Mouse (Mus musculus) right cerebral cortex, adult 18-20 months (tissue): ENCODE measurements around the gene Nubpl.

Source experiments
- DNase-seq: peaks from one replicate; pipeline ENCODE4 v3.0.0; 2022; ENCODE audit warnings: mixed read lengths

Gene Nubpl

DNA sequence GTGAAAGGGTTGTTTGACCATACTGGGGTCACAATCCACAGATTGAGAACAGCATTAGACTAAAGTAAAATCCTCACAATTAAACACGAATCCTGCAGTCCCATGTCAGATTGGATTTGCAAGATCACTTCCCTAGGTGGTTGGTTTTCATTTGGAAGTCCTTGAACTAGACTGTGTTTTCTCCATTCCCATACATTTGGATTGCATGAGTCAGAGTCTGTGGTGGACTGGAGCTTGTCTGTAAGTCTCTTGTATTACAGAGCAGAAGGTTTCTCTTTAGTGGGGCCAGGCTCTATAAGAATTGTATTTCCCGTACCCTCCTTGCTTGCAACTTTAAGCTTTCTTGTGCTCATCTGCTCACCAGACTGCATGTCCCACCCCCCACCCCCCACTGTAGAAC lies 151.0 kb downstream of the Nubpl start:
- DNase-seq, result no peak

DNA sequence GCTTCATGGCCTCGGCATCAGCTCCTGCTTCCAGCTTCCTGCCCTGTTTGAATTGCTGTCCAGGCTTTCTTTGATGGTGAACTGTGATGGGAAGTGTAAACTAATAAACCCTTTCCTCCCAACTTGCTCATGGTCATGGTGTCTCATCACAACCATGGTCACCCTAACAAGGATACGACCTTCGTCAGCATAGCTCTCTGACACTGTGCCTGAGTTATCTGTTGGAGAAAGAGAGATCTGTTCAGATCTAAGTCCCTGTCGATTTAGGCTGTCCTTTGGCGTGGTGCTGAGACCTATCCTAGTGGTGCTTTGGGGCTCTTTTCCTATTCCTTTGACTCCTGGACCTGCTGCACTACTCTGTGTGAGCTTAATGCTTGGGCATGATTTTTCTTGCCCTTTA lies 156.6 kb downstream of the Nubpl start:
- no peak for DNase-seq

DNA sequence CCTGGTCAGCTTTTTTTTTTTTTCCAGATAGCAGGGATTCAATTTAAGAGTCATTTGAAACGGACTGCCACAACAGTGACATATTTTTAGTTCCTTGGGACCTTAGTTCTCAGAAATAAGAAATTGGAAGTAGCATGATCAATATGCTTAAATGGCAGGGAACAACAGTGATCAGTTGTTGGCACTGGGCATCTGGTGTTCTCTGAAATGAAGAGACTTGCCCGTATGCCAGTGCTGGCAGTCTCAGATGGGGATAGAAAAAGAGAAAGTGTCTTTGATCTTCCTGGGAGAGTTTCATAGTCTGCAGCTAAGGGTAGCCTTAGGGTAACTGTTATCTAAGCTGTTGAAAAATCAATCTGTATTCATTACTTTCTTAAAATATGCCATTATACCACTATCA lies 170.6 kb downstream of the Nubpl start:
- DNase-seq, result no peak

DNA sequence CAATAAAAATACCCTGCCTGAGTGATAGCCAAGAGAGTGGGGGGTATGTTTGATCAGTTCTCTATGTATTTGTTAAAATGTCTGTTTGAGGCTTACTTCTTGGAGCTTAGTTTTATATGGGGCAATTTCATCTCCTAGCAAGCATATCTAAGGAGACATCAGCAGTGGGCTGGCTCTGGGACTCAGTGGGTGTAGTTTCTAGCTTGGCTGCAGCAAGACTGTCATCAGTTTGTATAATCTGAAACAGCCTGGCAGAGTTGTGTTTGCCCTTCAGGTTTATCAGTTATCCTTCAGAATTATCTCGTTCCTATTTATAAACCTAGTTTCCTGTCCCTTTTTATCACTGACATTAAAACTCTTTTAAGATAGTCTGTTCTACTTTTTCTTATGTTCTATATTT lies 175.3 kb downstream of the Nubpl start:
- DNase-seq, result peak; percentile 30

DNA sequence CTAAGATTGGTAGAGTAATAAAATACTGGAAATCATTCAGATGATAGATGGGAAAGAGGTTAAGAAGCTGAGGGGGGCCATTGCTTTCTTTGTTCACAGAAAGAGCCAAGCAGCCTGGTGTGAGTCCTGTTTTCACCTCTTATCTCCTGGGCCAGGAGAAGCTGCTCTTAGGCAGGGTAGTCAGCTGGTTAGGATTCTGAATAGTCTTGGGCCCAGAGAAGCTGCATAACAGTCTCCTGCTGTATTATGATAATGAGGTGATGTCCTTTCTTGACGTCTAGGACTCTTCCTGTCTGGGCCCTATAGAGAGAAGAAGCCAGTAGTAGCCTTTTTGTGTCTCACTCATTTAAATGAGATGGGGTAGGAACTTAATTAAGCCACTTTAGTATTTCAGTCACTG lies 178.8 kb downstream of the Nubpl start:
- DNase-seq, result no peak

DNA sequence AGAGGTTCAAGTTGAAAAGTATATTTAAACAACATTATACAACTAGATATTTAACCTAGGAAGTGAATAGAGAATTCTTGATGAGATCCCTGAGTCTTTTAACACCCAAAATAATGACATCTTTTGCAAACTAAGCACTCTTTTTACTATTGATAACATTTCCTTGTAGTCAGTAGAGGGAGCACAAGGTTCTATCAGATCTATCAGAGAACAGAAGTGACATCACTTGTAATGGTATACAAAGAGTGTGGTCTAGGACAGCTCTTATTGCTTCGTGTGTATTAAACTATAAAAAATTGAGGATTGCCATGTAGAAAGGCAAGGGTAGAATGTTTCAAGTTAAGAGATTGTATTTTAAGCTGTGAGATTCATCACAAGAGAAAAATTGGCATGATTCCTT lies 183.7 kb downstream of the Nubpl start:
- DNase-seq, result no peak

DNA sequence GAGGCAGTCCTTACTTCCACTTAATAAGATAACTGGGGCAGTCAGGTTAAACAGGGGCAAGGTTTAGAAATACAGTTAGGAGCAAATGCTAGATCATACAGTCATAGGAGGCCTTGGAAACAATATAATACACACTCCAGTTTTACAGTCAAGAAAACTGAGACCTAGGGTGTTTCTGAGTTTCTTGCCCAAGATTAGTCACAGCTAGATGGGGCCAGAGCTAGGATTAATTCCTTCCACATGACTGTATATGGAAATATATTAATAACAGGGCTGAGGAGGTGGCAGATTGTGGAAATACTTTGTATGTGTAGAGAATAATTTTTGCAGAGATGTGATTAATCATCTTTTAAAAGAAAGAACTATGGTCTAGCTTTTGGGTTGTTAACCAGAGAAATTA lies 186.9 kb downstream of the Nubpl start:
- DNase-seq, result no peak

DNA sequence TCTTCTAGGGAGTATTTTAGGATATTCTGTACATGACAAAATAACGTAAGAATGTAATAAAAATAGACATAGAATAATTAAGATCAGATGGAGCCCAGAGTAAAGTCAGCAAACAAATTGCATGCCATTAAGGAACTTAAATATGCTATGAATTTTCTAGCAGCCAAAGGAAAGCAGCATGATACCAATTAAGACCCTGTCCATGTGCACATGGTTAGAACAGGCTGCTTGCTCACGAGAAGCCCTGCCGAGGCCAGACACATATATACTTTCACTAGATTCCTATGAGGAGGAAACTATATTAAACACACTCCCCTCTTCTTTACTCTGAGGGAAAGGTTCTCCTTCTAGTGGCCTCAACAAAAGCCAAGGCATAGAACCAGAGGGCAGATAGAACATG lies 189.3 kb downstream of the Nubpl start:
- no peak for DNase-seq

DNA sequence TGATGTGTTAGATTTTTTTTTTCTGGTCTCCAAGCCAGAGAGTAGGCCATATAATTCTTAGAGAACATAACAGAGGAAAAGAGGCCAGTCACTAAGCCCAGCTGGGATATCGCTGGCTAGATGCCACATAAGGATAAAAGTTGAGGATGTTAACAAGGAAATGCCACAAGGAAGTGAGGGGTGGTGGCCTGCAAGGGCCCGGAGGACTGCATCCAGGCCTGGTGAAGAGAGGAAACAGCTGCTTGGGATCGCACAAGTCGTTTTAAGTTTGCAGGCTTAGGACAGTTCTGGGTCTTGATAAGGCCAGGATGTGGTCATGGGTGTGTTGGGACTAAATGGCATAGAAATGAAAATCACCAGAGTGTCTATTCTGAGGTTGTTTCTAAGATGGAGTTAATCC lies 191.0 kb downstream of the Nubpl start:
- DNase-seq, result no peak

DNA sequence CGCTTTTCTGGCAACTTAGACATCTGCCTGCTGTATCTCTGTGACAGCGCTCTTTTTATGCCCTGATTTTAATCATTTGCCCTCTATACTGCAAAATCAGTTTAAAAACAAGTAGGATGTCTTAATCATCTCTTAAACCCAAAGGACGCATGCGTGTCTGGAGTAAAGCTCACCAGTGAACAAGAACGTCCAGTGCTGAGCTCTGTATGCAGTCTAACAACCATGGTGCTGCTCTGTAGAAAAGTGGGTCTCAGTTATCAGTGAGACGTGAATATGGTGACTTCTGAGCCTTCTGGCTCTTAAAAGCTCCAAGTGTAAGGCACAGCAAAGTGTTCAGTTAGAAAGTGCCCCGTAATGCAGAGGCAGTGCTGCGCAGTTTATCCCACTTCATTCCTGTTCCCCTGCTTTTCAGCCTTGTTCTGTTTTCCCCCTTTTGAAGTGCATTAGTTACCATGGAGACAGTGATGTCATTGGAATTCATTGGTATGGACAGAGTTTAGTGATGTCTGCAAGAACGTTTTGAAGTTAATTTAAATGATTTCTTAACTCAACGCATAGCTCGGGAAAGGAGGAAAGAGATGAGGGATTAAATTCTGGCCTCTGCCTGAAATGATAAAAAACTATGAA lies 191.5 kb downstream of the Nubpl start:
- peak; percentile 3 for DNase-seq

DNA sequence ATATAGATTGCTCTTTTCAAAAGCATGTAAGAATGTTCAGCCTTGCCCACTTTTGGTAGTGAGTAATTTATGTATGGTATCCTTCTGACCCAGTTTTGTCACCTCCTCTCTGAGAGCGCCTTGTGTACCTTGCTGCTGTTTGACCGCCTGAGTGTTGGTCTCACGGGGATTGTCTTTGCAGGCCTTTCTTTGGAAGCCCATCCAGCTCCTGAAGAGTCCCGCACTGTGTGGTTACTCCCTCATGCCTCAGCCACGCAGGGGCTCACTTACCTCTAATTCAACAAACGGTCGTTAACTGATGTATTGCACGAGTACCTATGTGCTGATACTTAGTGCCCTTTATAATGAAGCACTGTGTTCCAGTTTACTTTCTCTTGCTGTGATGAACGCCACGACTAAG lies 192.1 kb downstream of the Nubpl start:
- no peak for DNase-seq

DNA sequence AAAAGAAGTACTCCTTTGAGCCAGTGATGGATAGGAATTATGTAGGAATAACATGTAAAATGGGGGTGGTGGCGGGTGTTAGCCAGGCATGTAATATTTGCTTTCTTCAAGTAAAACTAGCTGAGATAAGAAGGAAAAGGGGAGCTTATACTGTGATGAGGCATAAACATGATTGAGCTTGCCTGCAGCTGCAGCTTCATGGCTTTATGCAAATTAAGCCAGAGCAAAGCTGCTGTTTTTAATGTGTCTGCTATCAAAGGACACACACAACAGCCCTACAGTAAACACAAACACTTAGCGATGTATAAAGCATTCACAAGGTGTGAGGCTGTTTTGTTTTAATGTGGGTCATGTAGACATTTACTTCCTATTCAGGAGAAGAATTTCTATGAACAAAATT lies 196.4 kb downstream of the Nubpl start:
- no peak for DNase-seq

DNA sequence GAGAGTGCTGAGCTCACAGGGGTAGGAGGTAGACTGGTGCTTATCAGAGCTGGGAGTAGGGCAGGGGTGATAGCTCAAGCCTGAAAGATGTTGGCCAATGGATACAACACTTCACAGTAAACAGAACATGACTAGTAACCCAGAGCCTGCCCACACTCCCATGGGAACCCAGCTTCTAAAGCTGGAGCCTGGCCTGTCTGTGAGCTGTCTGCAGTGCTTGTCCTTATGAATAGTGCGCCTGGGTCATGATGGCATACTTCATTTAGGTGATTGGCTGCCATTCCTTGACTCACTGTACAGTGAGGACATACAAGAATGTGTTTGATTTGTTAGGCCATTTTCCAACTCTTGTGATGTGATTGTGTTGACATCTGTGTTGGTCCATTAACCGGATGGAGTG lies 200.5 kb downstream of the Nubpl start:
- DNase-seq, result no peak

DNA sequence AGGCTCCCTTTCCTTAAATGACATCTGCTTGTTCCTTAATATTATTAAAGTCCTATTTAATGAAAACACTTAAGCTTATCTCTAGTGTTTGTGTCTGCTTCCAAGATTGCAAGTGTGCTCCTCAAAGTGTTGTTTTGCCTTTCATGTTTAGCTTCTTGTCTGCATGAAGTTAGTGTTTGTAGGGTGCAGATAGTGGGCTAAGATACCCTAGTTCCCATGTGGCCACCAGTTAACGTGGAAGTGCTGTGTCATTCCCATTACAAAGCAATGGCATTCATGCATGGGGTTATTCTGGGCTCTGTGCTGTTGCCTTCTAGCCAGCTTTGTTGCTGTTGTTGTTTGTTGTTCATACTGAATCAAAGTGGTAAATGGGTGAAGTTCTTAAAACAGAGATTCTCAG lies 201.1 kb downstream of the Nubpl start:
- DNase-seq, result no peak

DNA sequence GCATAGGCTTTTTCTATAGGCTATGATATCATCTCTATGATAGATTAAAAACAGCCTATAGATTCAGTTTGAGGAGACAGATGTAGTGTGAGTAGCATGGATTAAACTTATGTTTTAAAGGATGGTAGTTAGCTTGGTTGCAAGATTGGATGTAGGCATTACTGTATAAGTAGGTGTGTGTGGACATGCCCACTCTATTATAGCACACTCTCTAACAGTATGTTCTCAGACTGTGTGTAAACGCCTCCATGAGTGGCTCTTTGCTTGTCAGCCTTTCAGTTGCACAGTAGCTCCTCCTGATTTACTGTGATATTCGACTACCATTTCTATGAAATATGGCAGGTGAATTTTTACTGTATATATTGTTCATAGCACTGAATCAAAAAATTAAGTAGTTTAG lies 205.4 kb downstream of the Nubpl start:
- DNase-seq, result no peak

DNA sequence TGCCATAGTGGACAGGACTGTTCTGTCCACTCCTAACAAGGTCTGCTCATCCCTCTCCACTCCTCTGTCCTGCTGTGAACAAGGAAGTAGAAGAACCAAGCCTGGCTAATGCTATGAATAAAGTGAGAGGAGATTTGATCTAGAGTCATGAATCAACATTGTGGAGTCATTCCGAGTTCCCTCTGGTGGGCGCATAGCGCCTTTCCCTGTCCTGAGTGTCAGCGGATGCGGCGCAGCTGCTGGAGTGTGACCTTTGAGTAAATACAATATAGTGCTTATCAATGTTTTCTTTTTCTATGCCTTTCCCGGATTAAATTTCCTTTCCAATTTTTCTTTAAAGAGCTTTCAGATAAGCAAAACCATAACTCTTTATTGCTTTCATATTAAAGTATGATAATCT lies 208.8 kb downstream of the Nubpl start:
- DNase-seq, result no peak

DNA sequence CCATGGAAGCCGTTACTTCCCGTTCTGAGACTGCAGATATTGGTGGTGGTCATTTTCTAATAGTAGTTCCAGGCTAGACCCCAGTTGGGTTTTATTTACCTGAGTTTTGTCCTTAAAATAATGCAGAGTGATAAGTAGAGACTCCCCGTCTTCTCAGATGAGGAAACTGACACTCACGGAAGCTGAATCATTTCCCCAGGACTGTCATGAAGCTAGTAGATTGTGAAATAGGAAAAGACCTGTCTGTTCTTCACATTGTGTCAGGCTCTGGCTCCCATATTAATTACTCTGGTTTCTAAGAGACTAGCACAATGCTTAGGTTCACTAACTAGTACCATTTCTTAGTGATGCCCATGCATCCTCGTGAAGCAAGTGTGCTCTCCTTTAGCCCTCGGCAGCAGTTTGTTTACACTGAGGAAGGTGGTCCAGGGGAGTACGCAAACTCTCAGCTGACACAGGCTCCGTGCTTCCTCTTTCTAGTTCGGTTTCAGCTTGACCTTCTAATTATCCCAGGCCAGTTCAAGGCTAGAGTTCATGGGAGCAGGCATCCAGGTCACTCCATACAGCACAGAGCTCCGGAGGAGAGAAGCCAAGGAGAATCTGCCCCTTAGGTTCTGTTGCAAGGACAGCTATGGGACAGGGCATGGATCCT lies 209.9 kb downstream of the Nubpl start:
- DNase-seq, result no peak

DNA sequence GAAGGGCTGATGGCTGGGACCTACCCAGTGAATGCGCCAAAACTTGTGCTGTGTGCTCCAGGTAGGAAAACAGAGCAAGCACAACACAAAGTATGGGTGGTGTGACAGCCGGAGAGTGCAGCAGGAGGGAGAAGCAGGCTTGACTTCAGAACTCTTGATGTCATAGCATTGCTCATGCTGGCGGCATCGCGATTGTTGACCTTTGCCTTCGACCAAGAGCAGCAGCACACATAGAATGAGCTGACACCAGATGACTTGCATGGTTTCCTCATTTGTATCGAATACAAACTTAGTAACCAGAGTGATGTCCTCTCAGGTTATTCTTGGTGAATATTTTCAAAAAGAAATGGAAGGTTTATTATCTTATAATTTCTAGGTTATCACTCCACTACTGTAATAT lies 211.1 kb downstream of the Nubpl start:
- DNase-seq, result no peak

DNA sequence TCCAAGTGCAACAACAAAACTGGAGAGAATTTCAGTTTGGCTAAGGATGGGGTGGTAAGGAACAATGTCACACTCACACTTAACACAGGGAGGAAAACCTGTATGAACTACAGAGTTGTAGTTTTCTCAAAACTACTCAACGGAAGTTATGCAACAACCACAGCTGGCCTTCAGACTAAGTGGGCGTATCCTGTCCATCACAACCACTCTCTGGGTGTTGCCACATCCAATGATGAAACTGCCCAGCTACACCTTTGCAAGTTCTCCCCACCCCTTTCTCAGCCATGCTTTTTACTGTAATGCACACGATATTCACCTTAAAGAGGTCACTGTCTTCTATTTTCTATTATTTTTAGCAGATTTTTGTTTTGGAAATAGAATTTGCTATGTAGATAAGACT lies 217.3 kb downstream of the Nubpl start:
- DNase-seq, result no peak

DNA sequence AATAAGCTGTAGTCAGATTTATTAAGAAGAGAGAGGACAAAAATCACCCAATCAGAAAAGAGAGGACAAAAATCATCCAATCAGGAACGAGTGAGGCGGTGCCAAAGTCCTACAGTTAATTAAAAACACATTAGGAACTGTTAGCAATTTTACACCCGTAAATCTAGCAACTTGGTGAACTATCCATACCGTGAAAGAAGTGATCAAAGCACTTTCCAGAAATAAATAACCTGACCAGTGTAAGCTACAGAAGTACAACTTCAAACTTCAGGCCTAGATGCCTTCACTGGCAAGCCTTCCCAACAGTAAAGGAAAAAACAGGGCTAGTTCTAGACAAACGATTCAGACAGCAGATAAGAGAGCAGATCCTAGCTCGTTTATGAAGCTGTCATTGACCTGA lies 220.1 kb downstream of the Nubpl start:
- DNase-seq, result no peak

DNA sequence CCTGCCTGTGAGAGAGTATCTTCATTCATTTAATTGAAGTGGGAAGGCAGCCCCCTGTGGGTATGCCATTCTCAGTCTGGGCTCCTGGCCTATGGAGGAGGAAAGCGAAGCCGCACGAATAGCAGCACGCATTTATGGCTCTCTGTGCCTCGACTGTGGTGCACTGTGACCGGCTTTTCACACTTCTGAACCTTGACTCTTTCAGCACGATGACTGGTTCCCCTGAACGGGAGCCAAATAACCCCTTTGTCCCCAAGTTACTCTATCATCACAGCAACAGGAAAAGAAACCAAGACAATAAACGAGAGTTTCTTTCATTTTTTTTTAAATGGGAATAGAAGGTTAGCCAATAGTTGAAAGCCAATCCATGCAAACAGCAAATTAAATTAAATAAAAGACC lies 220.9 kb downstream of the Nubpl start:
- no peak for DNase-seq

DNA sequence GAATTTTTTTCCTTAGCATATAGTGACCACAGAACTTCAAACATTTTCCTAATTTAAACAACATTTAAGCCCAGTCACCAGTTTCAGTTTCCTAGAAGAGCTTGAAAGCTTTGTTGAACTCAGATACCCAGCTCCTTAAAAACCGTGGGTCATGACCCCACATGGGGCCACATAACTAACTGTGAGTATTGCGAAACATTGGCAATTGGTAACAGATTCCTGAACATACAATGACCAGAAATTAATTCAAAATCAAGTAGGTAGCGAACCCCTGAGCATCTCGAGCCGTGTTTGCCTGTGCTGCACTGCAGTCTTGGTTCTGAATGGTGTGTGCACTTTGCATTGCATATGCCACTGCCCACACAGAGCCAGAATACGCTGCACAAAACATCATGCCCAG lies 221.6 kb downstream of the Nubpl start:
- DNase-seq, result no peak

DNA sequence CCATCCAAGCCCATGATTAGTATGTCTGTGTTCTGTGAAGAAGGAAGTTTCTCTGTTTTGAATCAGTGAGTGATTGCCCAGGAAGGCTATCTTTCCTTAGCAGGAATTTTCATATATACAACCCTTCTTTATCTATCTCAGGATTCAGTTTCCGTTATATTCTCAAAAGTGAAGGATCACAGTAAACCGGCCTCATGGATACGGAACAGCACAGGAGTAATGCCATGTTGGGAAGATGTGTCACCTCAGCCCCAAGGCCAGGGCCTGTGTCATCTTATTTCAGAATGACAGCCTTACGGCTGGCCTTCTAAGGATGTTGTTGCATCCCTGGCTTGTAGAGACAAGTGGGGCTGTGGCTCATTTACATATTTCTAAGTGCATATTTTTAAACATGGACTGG lies 231.0 kb downstream of the Nubpl start:
- no peak for DNase-seq

DNA sequence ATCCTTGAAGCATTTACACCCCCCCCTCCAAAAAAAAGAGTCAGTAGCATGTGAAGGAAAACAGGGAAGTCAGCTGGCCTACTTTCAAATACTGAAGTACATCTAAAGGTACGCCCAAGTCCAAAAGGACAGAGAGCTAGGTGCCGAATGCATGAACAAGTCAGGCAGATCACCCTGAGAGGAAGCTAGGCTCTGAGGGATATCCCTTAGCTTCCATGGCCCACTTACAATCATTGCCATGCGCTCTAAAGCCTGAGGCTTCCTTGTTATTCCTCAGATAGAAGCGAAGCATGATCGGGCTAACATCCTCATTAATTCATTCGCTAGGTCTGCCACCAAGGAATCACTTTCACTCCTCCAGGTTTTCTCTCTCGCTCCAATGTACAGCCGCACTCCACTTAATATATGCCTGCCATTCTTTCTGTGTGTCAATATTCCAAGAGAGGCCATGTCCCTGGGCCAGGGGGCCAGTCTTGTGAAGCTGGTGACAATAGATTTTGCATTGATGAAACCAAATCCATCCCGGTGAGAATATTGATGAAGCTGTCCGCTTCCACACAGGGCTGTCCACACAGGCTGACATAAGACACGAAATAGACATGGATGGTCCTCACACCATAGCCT lies 237.7 kb downstream of the Nubpl start:
- no peak for DNase-seq
